Mouse (Mus musculus) megakaryocyte-erythroid progenitor cell, adult 5-6 weeks (primary cell): ENCODE measurements around the gene Nprl2. TPM values are rescaled to one million over a fixed set of nuclear protein-coding genes. Genes with fewer than 3 reads are reported as not detected.

ENCODE experiments used
- ATAC-seq: replicated peaks from 2 replicates; pipeline ENCODE4 v1.8.0; 2016; ENCODE audit warnings: mild to moderate bottlenecking, inconsistent platforms; ENCODE audit not compliant: severe bottlenecking, poor library complexity, low FRiP score, low TSS enrichment
- total RNA-seq, 2 experiments: library from RNA; stranded (forward) in 1 of 2; stranded (reverse) in 1 of 2; fragments of 200-1000, 215-1000 nt in 1 of 2; fragments of >200 nt in 1 of 2; fragmentation: Nextera tagmentation in 1 of 2; gene quantifications; 2 replicates each; pipeline ENCODE4 v1.2.3; 2014 to 2017

Gene Nprl2
- total RNA-seq, 2 experiments from 2014 or later = 8.7 to 14.8 TPM

DNA sequence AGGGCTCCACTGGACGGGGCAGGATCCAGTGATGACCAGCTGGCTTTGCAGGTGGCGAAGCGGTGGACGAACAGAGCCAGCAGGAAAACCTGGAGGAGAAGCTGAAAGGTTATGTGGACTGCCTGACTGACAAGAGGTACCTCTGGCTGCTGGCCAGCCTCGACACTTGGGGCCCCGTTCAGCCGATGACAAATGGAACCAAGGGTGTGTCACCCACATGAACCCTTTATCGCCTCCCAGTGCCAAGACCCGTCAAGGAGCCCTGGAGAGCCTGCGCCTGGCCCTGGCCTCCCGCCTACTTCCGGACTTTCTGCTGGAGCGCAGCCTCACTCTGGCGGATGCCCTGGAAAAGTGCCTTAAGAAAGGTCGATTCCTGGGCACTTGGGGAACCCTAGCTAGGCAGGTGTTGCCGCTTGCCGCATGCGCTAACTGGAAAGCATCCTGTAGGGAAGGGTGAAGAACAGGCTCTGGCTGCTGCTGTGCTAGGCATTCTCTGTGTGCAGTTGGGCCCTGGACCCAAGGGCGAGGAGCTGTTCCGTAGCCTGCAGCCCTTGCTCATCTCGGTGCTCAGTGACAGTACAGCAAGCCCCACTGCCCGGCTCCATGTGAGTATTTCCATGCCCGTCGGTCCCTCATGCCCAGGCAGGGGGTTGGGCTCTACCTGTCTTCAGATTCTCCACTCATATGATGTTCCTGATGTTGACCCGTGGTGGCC lies 48.2 kb downstream of the Nprl2 start:
- peak; percentile 49 for ATAC-seq

DNA sequence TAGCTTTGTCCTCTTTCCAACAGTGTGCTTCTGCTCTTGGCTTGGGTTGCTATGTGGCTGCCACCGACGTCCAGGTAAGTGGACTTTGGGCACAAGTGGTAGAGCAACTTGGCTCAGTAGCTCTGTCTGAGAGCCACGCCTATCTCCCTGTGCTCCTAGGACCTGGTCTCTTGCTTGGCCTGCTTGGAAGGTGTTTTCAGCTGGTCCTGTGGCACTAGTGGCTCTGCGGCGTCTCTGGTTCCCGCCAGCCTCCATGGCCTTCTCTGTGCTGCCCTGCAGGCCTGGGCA lies 48.7 kb downstream of the Nprl2 start:
- no peak for ATAC-seq

DNA sequence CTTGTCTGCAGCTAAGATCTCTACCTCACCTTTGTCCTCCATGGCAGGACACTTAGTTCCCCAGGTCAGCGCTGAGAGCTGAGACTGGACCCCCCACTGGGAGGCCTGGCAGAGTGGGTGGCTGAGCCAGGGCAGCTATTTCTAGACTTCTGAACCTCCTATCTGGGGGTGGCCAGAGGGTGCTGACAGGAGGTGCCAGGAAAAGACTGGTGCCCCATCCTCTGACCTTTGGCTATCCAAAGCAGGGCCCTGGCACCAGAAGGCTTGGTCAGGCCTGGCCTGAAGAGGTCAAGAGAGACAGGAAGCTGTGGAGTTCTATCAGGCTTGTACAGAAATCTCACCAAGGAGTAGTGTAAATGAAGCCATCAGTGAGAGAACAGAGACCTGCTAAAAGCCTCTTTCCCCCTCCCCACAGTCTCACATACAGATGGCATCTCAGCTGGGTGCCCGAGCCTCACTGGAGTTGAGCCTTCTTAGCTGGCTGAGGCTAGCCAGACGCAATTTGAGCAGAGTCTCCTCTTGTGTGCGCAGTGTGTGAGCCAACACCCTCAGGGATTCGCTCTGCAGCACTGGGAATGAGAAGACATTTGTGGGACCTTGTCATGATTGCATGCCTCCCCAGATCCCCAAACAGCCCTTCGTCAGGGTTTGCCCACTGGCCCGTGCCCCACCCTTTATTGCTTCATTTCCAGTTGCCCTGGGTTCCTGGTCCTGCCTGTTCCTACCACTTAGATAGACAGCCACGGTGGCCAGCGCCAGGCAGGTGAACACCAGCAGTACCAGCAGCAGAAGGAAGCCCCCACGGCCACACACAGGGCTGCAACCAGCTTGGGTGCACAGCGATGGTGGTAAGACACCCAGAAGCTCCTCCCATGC lies 51.3 kb downstream of the Nprl2 start:
- no peak for ATAC-seq

DNA sequence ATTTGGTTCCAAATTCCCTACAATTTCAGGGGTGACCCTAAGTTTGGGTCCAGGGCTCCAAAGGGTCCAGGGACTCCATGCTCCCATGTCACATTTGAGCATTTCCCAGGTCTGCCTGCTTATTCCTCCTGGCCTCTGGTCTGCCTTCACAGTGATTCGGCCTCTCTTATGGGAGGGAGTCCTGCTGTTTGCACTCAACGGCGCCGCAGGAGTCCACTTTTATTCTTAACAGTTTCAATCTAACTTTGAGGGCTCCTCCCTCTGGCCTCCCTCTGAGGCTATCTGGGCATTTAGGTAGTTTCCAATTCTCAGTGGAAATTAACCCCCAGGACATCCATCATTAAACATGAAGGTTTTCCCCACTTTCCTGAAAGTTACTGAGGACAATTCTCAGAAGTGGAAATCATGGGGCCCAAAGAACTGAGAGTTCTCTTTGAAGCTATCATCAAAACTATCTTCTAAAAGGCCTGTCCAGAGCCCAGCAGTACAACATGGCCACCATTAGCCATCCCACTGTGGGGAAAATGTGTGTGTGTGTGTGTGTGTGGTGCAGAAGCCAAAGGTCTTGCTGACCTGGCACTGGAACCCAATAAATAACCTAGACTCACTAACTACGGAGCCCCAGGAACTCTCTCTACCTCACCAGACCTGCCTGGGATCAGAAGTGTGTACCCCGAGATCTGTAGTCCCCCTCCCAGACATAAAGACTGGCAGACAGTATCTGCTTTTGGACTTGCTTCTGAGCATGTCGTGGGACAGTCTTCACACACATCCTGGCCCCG lies 52.4 kb downstream of the Nprl2 start:
- ATAC-seq = no peak

Other genes with a start within 250 kb of the Nprl2 start
- 2.9 and 9.3 TPM in 2 replicates for gene Cish, start 246.2 kb upstream of the Nprl2 start, total RNA-seq (2014; fragmentation: Nextera tagmentation)
- 1.2 and 1.6 TPM in 2 replicates for gene Cish, start 246.2 kb upstream of the Nprl2 start, total RNA-seq (2017)
- gene Hemk1, start 203.9 kb upstream of the Nprl2 start, total RNA-seq (2014; fragmentation: Nextera tagmentation) = 5.8 and 18.8 TPM in 2 replicates
- gene Hemk1, start 203.9 kb upstream of the Nprl2 start, total RNA-seq (2017) = 4.9 and 9.0 TPM in 2 replicates
- gene 6430571L13Rik, start 201.6 kb upstream of the Nprl2 start, total RNA-seq (2014; fragmentation: Nextera tagmentation) = not detected in 2 replicates
- gene 6430571L13Rik, start 201.6 kb upstream of the Nprl2 start, total RNA-seq (2017) = 0.47 TPM in 1 of 2 replicates, not detected in the other
- gene Cacna2d2, start 142.6 kb upstream of the Nprl2 start, total RNA-seq (2014; fragmentation: Nextera tagmentation) = 0.10 TPM in 1 of 2 replicates, not detected in the other
- gene Cacna2d2, start 142.6 kb upstream of the Nprl2 start, total RNA-seq (2017) = not detected in 2 replicates
- gene Tmem115, start 8.3 kb upstream of the Nprl2 start, total RNA-seq (2014; fragmentation: Nextera tagmentation) = 15.0 and 18.4 TPM in 2 replicates
- gene Tmem115, start 8.3 kb upstream of the Nprl2 start, total RNA-seq (2017) = 13.3 and 15.7 TPM in 2 replicates
- gene Cyb561d2, start within 50 bp of the Nprl2 start, total RNA-seq (2014; fragmentation: Nextera tagmentation) = 5.3 and 16.6 TPM in 2 replicates
- 14.5 and 15.0 TPM in 2 replicates for gene Cyb561d2, start within 50 bp of the Nprl2 start, total RNA-seq (2017)
- not detected in 2 replicates for gene Zmynd10, start 5.1 kb downstream of the Nprl2 start, total RNA-seq (2014; fragmentation: Nextera tagmentation)
- gene Zmynd10, start 5.1 kb downstream of the Nprl2 start, total RNA-seq (2017) = not detected in 2 replicates
- 24.6 and 29.3 TPM in 2 replicates for gene Rassf1, start 9.3 kb downstream of the Nprl2 start, total RNA-seq (2014; fragmentation: Nextera tagmentation)
- 32.8 and 40.3 TPM in 2 replicates for gene Rassf1, start 9.3 kb downstream of the Nprl2 start, total RNA-seq (2017)
- gene Tusc2, start 21.0 kb downstream of the Nprl2 start, total RNA-seq (2014; fragmentation: Nextera tagmentation) = 27.2 and 33.6 TPM in 2 replicates
- gene Tusc2, start 21.0 kb downstream of the Nprl2 start, total RNA-seq (2017) = 15.6 and 26.1 TPM in 2 replicates
- gene Hyal2, start 25.7 kb downstream of the Nprl2 start, total RNA-seq (2014; fragmentation: Nextera tagmentation) = 7.6 and 23.6 TPM in 2 replicates
- 5.4 and 8.3 TPM in 2 replicates for gene Hyal2, start 25.7 kb downstream of the Nprl2 start, total RNA-seq (2017)
- gene Hyal1, start 34.7 kb downstream of the Nprl2 start, total RNA-seq (2014; fragmentation: Nextera tagmentation) = 1.1 and 5.9 TPM in 2 replicates
- gene Hyal1, start 34.7 kb downstream of the Nprl2 start, total RNA-seq (2017) = 1.1 and 4.3 TPM in 2 replicates
- 46.2 and 49.0 TPM in 2 replicates for gene Naa80, start 36.7 kb downstream of the Nprl2 start, total RNA-seq (2014; fragmentation: Nextera tagmentation)
- 15.8 and 25.8 TPM in 2 replicates for gene Naa80, start 36.7 kb downstream of the Nprl2 start, total RNA-seq (2017)
- gene Hyal3, start 38.6 kb downstream of the Nprl2 start, total RNA-seq (2014; fragmentation: Nextera tagmentation) = 5.1 and 9.4 TPM in 2 replicates
- 0.61 and 3.3 TPM in 2 replicates for gene Hyal3, start 38.6 kb downstream of the Nprl2 start, total RNA-seq (2017)
- gene Ifrd2, start 45.4 kb downstream of the Nprl2 start, total RNA-seq (2014; fragmentation: Nextera tagmentation) = 226 and 251 TPM in 2 replicates
- 103 and 192 TPM in 2 replicates for gene Ifrd2, start 45.4 kb downstream of the Nprl2 start, total RNA-seq (2017)
- gene Sema3b, start 67.0 kb downstream of the Nprl2 start, total RNA-seq (2014; fragmentation: Nextera tagmentation) = 0.50 TPM in 1 of 2 replicates, not detected in the other
- not detected in 2 replicates for gene Sema3b, start 67.0 kb downstream of the Nprl2 start, total RNA-seq (2017)
- gene Gnai2, start 93.1 kb downstream of the Nprl2 start, total RNA-seq (2014; fragmentation: Nextera tagmentation) = 204 and 225 TPM in 2 replicates
- 215 and 228 TPM in 2 replicates for gene Gnai2, start 93.1 kb downstream of the Nprl2 start, total RNA-seq (2017)
- gene Slc38a3, start 127.3 kb downstream of the Nprl2 start, total RNA-seq (2014; fragmentation: Nextera tagmentation) = not detected in 2 replicates
- gene Slc38a3, start 127.3 kb downstream of the Nprl2 start, total RNA-seq (2017) = not detected in 2 replicates
- gene Gnat1, start 137.5 kb downstream of the Nprl2 start, total RNA-seq (2014; fragmentation: Nextera tagmentation) = not detected in 2 replicates
- gene Gnat1, start 137.5 kb downstream of the Nprl2 start, total RNA-seq (2017) = 5.3 TPM in 1 of 2 replicates, not detected in the other
- 0.94 TPM in 1 of 2 replicates, not detected in the other for gene Sema3f, start 168.2 kb downstream of the Nprl2 start, total RNA-seq (2014; fragmentation: Nextera tagmentation)
- gene Sema3f, start 168.2 kb downstream of the Nprl2 start, total RNA-seq (2017) = not detected in 2 replicates
- 172 and 186 TPM in 2 replicates for gene Rbm5, start 228.8 kb downstream of the Nprl2 start, total RNA-seq (2014; fragmentation: Nextera tagmentation)
- gene Rbm5, start 228.8 kb downstream of the Nprl2 start, total RNA-seq (2017) = 236 and 244 TPM in 2 replicates